ENCODE assay signal across 9 mouse cellular contexts in genomic region chr11:99024468-99025134, GRCm38 (mm10). TPM values are rescaled to one million over a fixed set of nuclear protein-coding genes. Genes with fewer than 3 reads are reported as not detected.
A peak's percentile ranks its signal among the peaks of the same experiment; 100 is the strongest.
DNase-seq lines count a peak whose midpoint lies in the region; ATAC-seq lines count a peak whose summit lies in the region.
"Had no signal": no experiment of that assay in that cellular context is flagged by ENCODE, and none has a peak within 500 bp of the region (broad histone marks: within the 10 kb centered on the region; RNA-seq: fewer than 3 reads in every experiment).

No protein-coding gene starts in this region.

- H3K27ac ChIP-seq in lung, embryonic 16.5 days (ENCODE audit: low read length): peak overlapping the region; percentile 82
- H3K27ac ChIP-seq in limb, embryonic 10.5 days: peak overlapping the region; percentile 81
- peak overlapping the region; percentile 62 for H3K27ac ChIP-seq in neural tube, embryonic 15.5 days (replicated peaks)

- ATAC-seq in lung, embryonic 16.5 days (ENCODE audit: low read depth): peak; percentile 27
- ATAC-seq in erythroblast, adult 5-6 weeks (replicated peaks; ENCODE audit: low FRiP score, poor library complexity, severe bottlenecking): peak; percentile 15
- peak; percentile 26; the same call in 1 of the 2 replicates for ATAC-seq in neural tube, embryonic 15.5 days (ENCODE audit: low FRiP score)

- H3K4me1 ChIP-seq in lung, embryonic 16.5 days (replicated peaks; ENCODE audit: control insufficient read depth, insufficient read depth, low read length): peaks cover 13% of the 10 kb centered on the region
- peaks cover 15% of the 10 kb centered on the region for H3K4me1 ChIP-seq in limb, embryonic 10.5 days
- H3K4me1 ChIP-seq in neural tube, embryonic 15.5 days: peaks cover 13% of the 10 kb centered on the region

- peak overlapping the region; percentile 44 for H3K4me3 ChIP-seq in lung, embryonic 16.5 days (ENCODE audit: low read length)
- H3K4me3 ChIP-seq in limb, embryonic 10.5 days: peak overlapping the region; percentile 81
- H3K4me3 ChIP-seq in neural tube, embryonic 15.5 days (replicated peaks): peak overlapping the region; percentile 59

- WGBS in lung, embryonic 16.5 days: 21% methylated on average over 18 of the region's 18 CpGs
- WGBS in limb, embryonic 10.5 days: 55% methylated on average over 18 of the region's 18 CpGs
- 48% methylated on average over 18 of the region's 18 CpGs for WGBS in neural tube, embryonic 15.5 days

- H3K27me3 ChIP-seq in lung, embryonic 16.5 days (ENCODE audit: control insufficient read depth, insufficient read depth, low read depth, low read length): no peaks in the 10 kb centered on the region
- H3K27me3 ChIP-seq in limb, embryonic 10.5 days (ENCODE audit: low read depth, poor library complexity, severe bottlenecking): no peaks in the 10 kb centered on the region
- no peaks in the 10 kb centered on the region for H3K27me3 ChIP-seq in neural tube, embryonic 15.5 days (replicated peaks)

- peak overlapping the region; percentile 51 for H3K4me2 ChIP-seq in lung, embryonic 16.5 days (ENCODE audit: low read depth, low read length)
- peak overlapping the region; percentile 60 for H3K4me2 ChIP-seq in neural tube, embryonic 15.5 days

- H3K9ac ChIP-seq in lung, embryonic 16.5 days (ENCODE audit: low read length): peak overlapping the region; percentile 33
- H3K9ac ChIP-seq in neural tube, embryonic 15.5 days (replicated peaks): peak overlapping the region; percentile 49; the same call in 1 of the 2 replicates

- no peak for DNase-seq in lung, postnatal 25 days (ENCODE audit: low spot score)
- no peak for DNase-seq in limb, embryonic 10.5 days (ENCODE audit: low spot score)
- DNase-seq in urinary bladder, postnatal 10 days (ENCODE audit: low spot score): no peak
- no peak for DNase-seq in spleen, postnatal 14 days (ENCODE audit: low spot score in 2 of 2)
- DNase-seq in gastrocnemius, postnatal 4 days (ENCODE audit: low spot score in 2 of 2): no peak

- peaks cover 16% of the 10 kb centered on the region for H3K36me3 ChIP-seq in lung, embryonic 16.5 days (ENCODE audit: control insufficient read depth, insufficient read depth, low read length)
- peaks cover 31% of the 10 kb centered on the region for H3K36me3 ChIP-seq in limb, embryonic 10.5 days
- H3K36me3 ChIP-seq in neural tube, embryonic 15.5 days: no peaks in the 10 kb centered on the region

- H3K9me3 ChIP-seq in lung, embryonic 16.5 days (ENCODE audit: control insufficient read depth, low read length): no peaks in the 10 kb centered on the region
- no peaks in the 10 kb centered on the region for H3K9me3 ChIP-seq in limb, embryonic 10.5 days (replicated peaks)
- no peaks in the 10 kb centered on the region for H3K9me3 ChIP-seq in neural tube, embryonic 15.5 days (replicated peaks)

RNA-seq across cellular contexts. Expression of gene Top2a, which starts 0.6 kb away (rescaled TPM):
- 257 and 270 TPM in 2 replicates for polyA plus RNA-seq in lung, embryonic 16.5 days (2015; fragmentation: Nextera tagmentation; extraction: Ambion mirVana)
- 132 and 152 TPM in 2 replicates for total RNA-seq in erythroblast, adult 5-6 weeks (2015; ENCODE audit: low replicate concordance)
- total RNA-seq in erythroblast, adult 5-6 weeks (2017; ENCODE audit: low replicate concordance): 334 and 394 TPM in 2 replicates
- polyA plus RNA-seq in limb, embryonic 10.5 days (2016; fragmentation: Nextera tagmentation; extraction: Ambion mirVana): 291 and 354 TPM in 2 replicates
- 25.8 and 71.2 TPM in 2 replicates for polyA plus RNA-seq in neural tube, embryonic 15.5 days (2015; fragmentation: Nextera tagmentation; extraction: Ambion mirVana)
- total RNA-seq in gastrocnemius, postnatal 4 days (2021): 10 to 100 TPM; 86.4 to 96.2 TPM

RNA-seq across cellular contexts. Expression of gene Igfbp4, which starts 16.4 kb away (rescaled TPM):
- polyA plus RNA-seq in lung, embryonic 16.5 days (2015; fragmentation: Nextera tagmentation; extraction: Ambion mirVana): 498 TPM in 2 replicates
- 10.8 and 29.7 TPM in 2 replicates for total RNA-seq in erythroblast, adult 5-6 weeks (2015; ENCODE audit: low replicate concordance)
- total RNA-seq in erythroblast, adult 5-6 weeks (2017; ENCODE audit: low replicate concordance): 26.1 and 41.5 TPM in 2 replicates
- 899 and 1,008 TPM in 2 replicates for polyA plus RNA-seq in limb, embryonic 10.5 days (2016; fragmentation: Nextera tagmentation; extraction: Ambion mirVana)
- polyA plus RNA-seq in neural tube, embryonic 15.5 days (2015; fragmentation: Nextera tagmentation; extraction: Ambion mirVana): 151 and 215 TPM in 2 replicates
- 100 to 1,000 TPM; 317 to 355 TPM for total RNA-seq in gastrocnemius, postnatal 4 days (2021)

RNA-seq across cellular contexts. Expression of gene Gjd3, which starts 41.8 kb away (rescaled TPM):
- polyA plus RNA-seq in lung, embryonic 16.5 days (2015; fragmentation: Nextera tagmentation; extraction: Ambion mirVana): 0.31 TPM in 1 of 2 replicates, not detected in the other
- not detected in 2 replicates for total RNA-seq in erythroblast, adult 5-6 weeks (2015; ENCODE audit: low replicate concordance)
- total RNA-seq in erythroblast, adult 5-6 weeks (2017; ENCODE audit: low replicate concordance): not detected in 2 replicates
- polyA plus RNA-seq in limb, embryonic 10.5 days (2016; fragmentation: Nextera tagmentation; extraction: Ambion mirVana): 0.24 and 0.29 TPM in 2 replicates
- polyA plus RNA-seq in neural tube, embryonic 15.5 days (2015; fragmentation: Nextera tagmentation; extraction: Ambion mirVana): 2.2 and 3.0 TPM in 2 replicates
- under 1 TPM in 1 of 2 experiments, not detected in 1; 0.69 TPM for total RNA-seq in gastrocnemius, postnatal 4 days (2021)
- total RNA-seq: adrenal gland, postnatal 36 days had no signal
